Mouse (Mus musculus) cerebellum, adult 11 months (tissue): ENCODE results near the gene Matn1.

ENCODE experiments used
- DNase-seq: peaks from one replicate; pipeline ENCODE4 v3.0.0; 2022

The Matn1 gene

GRCm38 (mm10) chr4:130987046-130987445, 42.9 kb downstream of the Matn1 start:
- no peak for DNase-seq

GRCm38 (mm10) chr4:130988219-130988839, 44.1 kb downstream of the Matn1 start:
- no peak for DNase-seq

GRCm38 (mm10) chr4:130989146-130989545, 45.0 kb downstream of the Matn1 start:
- DNase-seq = no peak

- DNase-seq = no peak
Measured at GRCm38 (mm10) chr4:130990966-130991365, 46.8 kb downstream of the Matn1 start.

GRCm38 (mm10) chr4:130994556-130994955, 50.4 kb downstream of the Matn1 start:
- no peak for DNase-seq

- DNase-seq = no peak
Measured at GRCm38 (mm10) chr4:130999744-131000527, 55.8 kb downstream of the Matn1 start.

- no peak for DNase-seq
Measured at GRCm38 (mm10) chr4:131000614-131001178, 56.5 kb downstream of the Matn1 start.
